Mouse (Mus musculus) limb, embryonic 15.5 days (tissue): ENCODE measurements around the gene Ppp1cc. TPM values are rescaled to one million over a fixed set of nuclear protein-coding genes. Genes with fewer than 3 reads are reported as not detected.

Experiments
- polyA plus RNA-seq: library from polyadenylated mRNA; unstranded; fragments of >200 nt; fragmentation: Nextera tagmentation; extraction: Ambion mirVana; gene quantifications from 2 replicates; pipeline ENCODE4 v1.2.1, GENCODE M21; 2015

Gene Ppp1cc
- polyA plus RNA-seq, 1 experiment from 2014 or later, result 206 TPM

Other genes starting within 250 kb of the Ppp1cc start
- gene Cux2, start 108.2 kb upstream of the Ppp1cc start, polyA plus RNA-seq, result 2.0 and 2.5 TPM in 2 replicates
- 6.5 and 27.8 TPM in 2 replicates for gene Myl2, start 57.3 kb upstream of the Ppp1cc start, polyA plus RNA-seq
- gene Ccdc63, start 17.5 kb upstream of the Ppp1cc start, polyA plus RNA-seq, result 0.09 and 0.11 TPM in 2 replicates
- gene Hvcn1, start 48.5 kb downstream of the Ppp1cc start, polyA plus RNA-seq, result 8.8 and 11.5 TPM in 2 replicates
- 5.7 and 6.0 TPM in 2 replicates for gene Tctn1, start 106.2 kb downstream of the Ppp1cc start, polyA plus RNA-seq
- 6.8 and 7.9 TPM in 2 replicates for gene Pptc7, start 126.1 kb downstream of the Ppp1cc start, polyA plus RNA-seq
- 10.9 and 11.5 TPM in 2 replicates for gene Rad9b, start 196.0 kb downstream of the Ppp1cc start, polyA plus RNA-seq
- 184 and 185 TPM in 2 replicates for gene Vps29, start 196.1 kb downstream of the Ppp1cc start, polyA plus RNA-seq
- 60.5 and 68.7 TPM in 2 replicates for gene Gpn3, start 213.6 kb downstream of the Ppp1cc start, polyA plus RNA-seq
- 58.3 and 59.3 TPM in 2 replicates for gene Fam216a, start 214.1 kb downstream of the Ppp1cc start, polyA plus RNA-seq
- gene Arpc3, start 233.6 kb downstream of the Ppp1cc start, polyA plus RNA-seq, result 141 and 177 TPM in 2 replicates